Mouse (Mus musculus): ENCODE data around the gene Gpr107. TPM values are rescaled to one million over a fixed set of nuclear protein-coding genes. Genes with fewer than 3 reads are reported as not detected.

The Gpr107 gene
- total RNA-seq, 4 experiments from 2014 or later = 48.6 to 65.5 (median 56.0) TPM

Other genes with a start within 250 kb of the Gpr107 start
- gene Ptges, start 222.5 kb upstream of the Gpr107 start, total RNA-seq (2022) = 1 to 10 TPM; 3.4 to 5.4 (median 5.2) TPM
- gene Tor1b, start 199.4 kb upstream of the Gpr107 start, total RNA-seq (2022) = 10 to 100 TPM; 32.8 to 37.2 (median 36.0) TPM
- gene Tor1a, start 184.4 kb upstream of the Gpr107 start, total RNA-seq (2022) = 10 to 100 TPM; 41.3 to 47.7 (median 44.4) TPM
- gene BC005624, start 170.1 kb upstream of the Gpr107 start, total RNA-seq (2022) = 10 to 100 TPM; 66.5 to 72.2 (median 67.0) TPM
- gene Usp20, start 170.0 kb upstream of the Gpr107 start, total RNA-seq (2022) = 10 to 100 TPM; 84.0 to 97.7 (median 90.5) TPM
- gene Fnbp1, start 10.3 kb upstream of the Gpr107 start, total RNA-seq (2022) = 100 to 1,000 TPM; 119 to 152 (median 139) TPM
- 100 to 1,000 TPM; 243 to 310 (median 283) TPM for gene Ncs1, start 93.5 kb downstream of the Gpr107 start, total RNA-seq (2022)
- gene Hmcn2, start 162.1 kb downstream of the Gpr107 start, total RNA-seq (2022) = under 1 TPM; 0.17 to 0.34 (median 0.23) TPM

Measured in layer of hippocampus, adult 8-10 months (tissue).